Mouse (Mus musculus): ENCODE results near the gene Cenpp.

DNA sequence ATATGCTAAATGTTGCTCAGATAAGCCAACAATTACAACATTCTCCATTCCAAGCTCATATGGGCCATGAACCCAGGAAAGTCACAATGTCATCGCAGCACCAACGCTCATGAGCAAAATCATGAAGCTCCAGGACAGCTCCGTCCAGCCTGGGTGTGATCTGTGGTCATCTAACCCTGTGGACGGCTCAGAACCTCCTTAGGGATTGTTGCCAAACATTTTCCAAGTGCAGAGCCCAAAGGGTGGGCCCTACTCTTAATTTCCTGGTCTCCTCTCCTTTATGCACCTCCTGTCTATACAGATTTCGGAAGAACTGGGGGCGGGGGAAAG is 179.9 kb downstream of the Cenpp start:
- no peak for TF ChIP-seq EP300 (IDR thresholded peaks at IDR 0.05)
- no peak for TF ChIP-seq CTCF (IDR thresholded peaks at IDR 0.05)

All from lung, postnatal 0 days (tissue).